Mouse (Mus musculus) forelimb bud, embryonic 11.5 days (tissue): ENCODE results near the gene Snx33.

Experiments used
- DNase-seq: peaks from one replicate; pipeline ENCODE4 v3.0.0-alpha.2; 2012; ENCODE audit warnings: low read depth, low spot score

Snx33 gene

GRCm38 (mm10) chr9:56890522-56891250 is 37.5 kb downstream of the Snx33 start:
- DNase-seq = no peak

GRCm38 (mm10) chr9:56889817-56890216 is 38.4 kb downstream of the Snx33 start:
- peak; percentile 92 for DNase-seq

- no peak for DNase-seq
These were observed 40.6 kb downstream of the Snx33 start for GRCm38 (mm10) chr9:56887581-56887980.

- DNase-seq = no peak
These were observed 41.6 kb downstream of the Snx33 start for GRCm38 (mm10) chr9:56886601-56887000.

- DNase-seq = no peak
These were observed 42.1 kb downstream of the Snx33 start for GRCm38 (mm10) chr9:56886113-56886512.

GRCm38 (mm10) chr9:56884328-56884727 is 43.8 kb downstream of the Snx33 start:
- DNase-seq = no peak

GRCm38 (mm10) chr9:56883470-56883869 is 44.7 kb downstream of the Snx33 start:
- DNase-seq = no peak

- no peak for DNase-seq
These were observed 45.4 kb downstream of the Snx33 start for GRCm38 (mm10) chr9:56882818-56883217.

GRCm38 (mm10) chr9:56882283-56882682 is 45.9 kb downstream of the Snx33 start:
- no peak for DNase-seq

- DNase-seq = peak; percentile 57
These were observed 46.6 kb downstream of the Snx33 start for GRCm38 (mm10) chr9:56881539-56882082.

GRCm38 (mm10) chr9:56880790-56881189 is 47.4 kb downstream of the Snx33 start:
- peak; percentile 52 for DNase-seq

GRCm38 (mm10) chr9:56877284-56877683 is 50.9 kb downstream of the Snx33 start:
- DNase-seq = no peak

GRCm38 (mm10) chr9:56876784-56877183 is 51.4 kb downstream of the Snx33 start:
- no peak for DNase-seq

- no peak for DNase-seq
These were observed 55.1 kb downstream of the Snx33 start for GRCm38 (mm10) chr9:56873097-56873496.

GRCm38 (mm10) chr9:56872105-56872903 is 55.9 kb downstream of the Snx33 start:
- DNase-seq = no peak

GRCm38 (mm10) chr9:56871191-56871590 is 57.0 kb downstream of the Snx33 start:
- DNase-seq = no peak

GRCm38 (mm10) chr9:56870778-56871177 is 57.4 kb downstream of the Snx33 start:
- DNase-seq = no peak

GRCm38 (mm10) chr9:56869552-56869951 is 58.6 kb downstream of the Snx33 start:
- no peak for DNase-seq

- no peak for DNase-seq
These were observed 59.9 kb downstream of the Snx33 start for GRCm38 (mm10) chr9:56868292-56868691.
